Mouse (Mus musculus): ENCODE results near the gene Iglon5. TPM values are rescaled to one million over a fixed set of nuclear protein-coding genes. Genes with fewer than 3 reads are reported as not detected.
A peak's percentile ranks its signal among the peaks of the same experiment; 100 is the strongest.

Gene Iglon5
- not detected in 2 replicates for polyA plus RNA-seq (2012; ENCODE audit: insufficient read depth, low replicate concordance)

DNA sequence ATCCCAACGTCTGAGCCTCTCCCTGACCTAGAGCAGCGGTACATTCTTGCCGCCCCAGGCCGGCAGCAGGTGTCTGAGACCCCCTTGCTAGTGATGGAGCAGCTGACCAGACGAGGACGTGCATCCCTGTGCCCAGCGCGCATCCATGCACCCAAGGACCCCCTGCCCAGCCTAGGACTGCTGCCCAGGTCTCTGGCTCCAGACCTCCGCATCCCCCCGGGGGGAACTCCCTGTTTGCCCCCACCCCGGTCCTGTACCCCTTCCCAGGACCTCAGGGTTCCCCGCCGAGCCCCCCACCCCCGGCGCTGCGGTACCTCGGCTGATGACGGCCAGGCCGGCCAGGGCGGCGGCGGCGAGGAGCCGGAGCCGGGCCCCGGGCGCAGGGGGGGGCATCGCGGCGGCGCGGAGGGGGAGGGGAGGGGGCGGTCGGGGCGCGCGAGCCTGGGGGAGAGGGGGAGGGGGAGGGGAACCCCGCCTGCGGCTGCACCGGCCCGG is at the start of gene Iglon5:
TSS of gene Iglon5 (minus strand) at position 445 of the 495 bp plus-strand sequence.
- H3K36me3 ChIP-seq (replicated peaks; ENCODE audit: low read length): no peaks in the 10 kb centered on the region
- H3K4me3 ChIP-seq (replicated peaks): no peak within 1 kb of the TSS
- H3K27me3 ChIP-seq (replicated peaks): peaks cover 64% of the 10 kb centered on the region
- no peaks in the 10 kb centered on the region for H3K4me1 ChIP-seq
- TF ChIP-seq GATA1 (IDR thresholded peaks at IDR 0.05; ENCODE audit: borderline replicate concordance, low read length) (no peak), FLI1 (IDR thresholded peaks at IDR 0.05; ENCODE audit: low read length) (no peak)
- peaks cover 4% of the 10 kb centered on the region; the same call in 1 of the 2 replicates for H3K9me3 ChIP-seq

DNA sequence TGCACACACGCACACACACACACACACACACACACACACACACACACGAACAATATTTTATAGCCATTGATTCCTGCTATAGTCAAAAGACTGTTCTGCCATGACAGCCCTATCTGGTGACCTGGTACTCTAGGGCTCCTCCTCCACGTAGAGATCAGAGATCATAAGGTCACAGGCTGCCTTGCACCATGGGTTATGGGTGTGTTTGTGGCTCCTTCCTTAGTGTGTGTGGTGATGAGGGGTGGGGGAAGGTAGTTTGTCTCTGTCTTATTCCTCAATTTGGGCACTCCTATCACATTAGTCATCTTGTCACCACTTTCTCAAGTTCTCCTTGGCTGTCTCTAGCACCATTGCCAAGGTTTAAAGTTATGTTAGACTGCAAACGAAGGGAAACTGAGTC is 48.6 kb upstream of the Iglon5 start:
- TF ChIP-seq FLI1 (IDR thresholded peaks at IDR 0.05; ENCODE audit: low read length): no peak
- TF ChIP-seq GATA1 (IDR thresholded peaks at IDR 0.05; ENCODE audit: borderline replicate concordance, low read length): no peak

GRCm38 (mm10) chr7:43532936-43533505 is 43.1 kb upstream of the Iglon5 start:
- Histone ChIP-seq H3K36me3 (replicated peaks; ENCODE audit: low read length) (no peaks in the 10 kb centered on the region), H3K27me3 (replicated peaks) (peaks cover 2% of the 10 kb centered on the region), H3K4me1 (peaks cover 5% of the 10 kb centered on the region; the same call in 1 of the 2 replicates), H3K9me3 (peaks cover 13% of the 10 kb centered on the region), H3K4me3 (replicated peaks) (peak overlapping the region; percentile 53)
- no peak for TF ChIP-seq GATA1 (IDR thresholded peaks at IDR 0.05; ENCODE audit: borderline replicate concordance, low read length)
- no peak for TF ChIP-seq FLI1 (IDR thresholded peaks at IDR 0.05; ENCODE audit: low read length)

More for the DNA sequence above, 48.6 kb upstream of the Iglon5 start:
- peaks cover 11% of the 10 kb centered on the region for H3K9me3 ChIP-seq
- H3K4me1 ChIP-seq: no peaks in the 10 kb centered on the region
- no peak overlapping the region for H3K4me3 ChIP-seq (replicated peaks)
- H3K36me3 ChIP-seq (replicated peaks; ENCODE audit: low read length): no peaks in the 10 kb centered on the region
- H3K27me3 ChIP-seq (replicated peaks): no peaks in the 10 kb centered on the region

DNA sequence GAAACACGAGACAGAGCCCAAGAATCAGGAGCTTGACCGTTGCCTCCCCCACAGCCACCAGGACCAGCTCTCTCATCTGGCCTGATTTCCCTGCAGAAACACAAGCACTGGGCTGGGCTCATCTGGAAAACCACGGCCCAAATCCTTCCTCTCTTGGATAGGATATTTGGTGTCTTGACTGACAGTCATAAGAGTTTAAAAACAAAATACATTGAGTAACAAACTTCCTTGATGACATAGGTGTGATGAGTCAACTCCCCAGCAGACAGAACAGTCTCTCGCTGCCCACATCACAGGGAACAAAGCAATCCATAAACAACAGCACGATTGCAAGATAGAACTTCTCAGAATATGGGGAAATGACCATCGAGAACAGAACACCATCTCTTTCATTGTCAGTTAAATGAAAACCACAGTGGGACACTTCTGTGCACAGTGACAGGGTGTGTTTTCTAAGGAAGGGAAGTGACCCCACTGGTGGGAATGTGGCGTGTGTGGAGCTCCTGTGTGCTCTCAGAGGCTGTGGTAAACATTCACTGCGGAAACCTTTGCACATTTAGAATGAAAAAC is 40.4 kb upstream of the Iglon5 start:
- Histone ChIP-seq H3K36me3 (replicated peaks; ENCODE audit: low read length) (no peaks in the 10 kb centered on the region), H3K4me3 (replicated peaks) (no peak overlapping the region), H3K9me3 (peaks cover 13% of the 10 kb centered on the region), H3K4me1 (peaks cover 5% of the 10 kb centered on the region; the same call in 1 of the 2 replicates), H3K27me3 (replicated peaks) (peaks cover 2% of the 10 kb centered on the region)
- TF ChIP-seq FLI1 (IDR thresholded peaks at IDR 0.05; ENCODE audit: low read length): no peak
- TF ChIP-seq GATA1 (IDR thresholded peaks at IDR 0.05; ENCODE audit: borderline replicate concordance, low read length): no peak

GRCm38 (mm10) chr7:43525313-43525712 is 35.4 kb upstream of the Iglon5 start:
- Histone ChIP-seq H3K36me3 (replicated peaks; ENCODE audit: low read length) (no peaks in the 10 kb centered on the region), H3K27me3 (replicated peaks) (peaks cover 5% of the 10 kb centered on the region), H3K9me3 (no peaks in the 10 kb centered on the region), H3K4me3 (replicated peaks) (no peak overlapping the region), H3K4me1 (no peaks in the 10 kb centered on the region; the same call in 1 of the 2 replicates)
- TF ChIP-seq GATA1 (IDR thresholded peaks at IDR 0.05; ENCODE audit: borderline replicate concordance, low read length) (no peak), FLI1 (IDR thresholded peaks at IDR 0.05; ENCODE audit: low read length) (no peak)

DNA sequence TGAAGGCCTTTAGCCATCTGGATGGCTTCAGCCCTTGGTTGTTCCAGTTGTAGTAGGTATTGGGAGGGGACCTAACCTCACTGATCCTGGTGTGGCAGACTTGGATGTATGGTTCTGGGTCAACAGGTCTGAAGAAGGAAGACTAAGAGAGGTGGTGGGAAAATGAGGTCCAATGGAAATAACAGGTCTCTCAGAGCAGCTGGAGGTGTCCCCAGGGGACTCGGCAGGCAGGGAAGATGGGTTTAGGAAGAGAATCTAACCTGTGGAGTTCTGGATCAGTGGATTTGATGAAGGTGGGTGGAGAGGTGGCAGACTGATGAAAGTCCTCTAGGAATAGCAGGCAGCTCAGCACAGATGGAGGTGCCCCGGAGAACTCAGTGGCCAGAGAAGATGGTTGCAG is 32.9 kb upstream of the Iglon5 start:
- Histone ChIP-seq H3K9me3 (no peaks in the 10 kb centered on the region), H3K36me3 (replicated peaks; ENCODE audit: low read length) (no peaks in the 10 kb centered on the region), H3K4me3 (replicated peaks) (no peak overlapping the region), H3K27me3 (replicated peaks) (peaks cover 3% of the 10 kb centered on the region), H3K4me1 (no peaks in the 10 kb centered on the region)
- TF ChIP-seq FLI1 (IDR thresholded peaks at IDR 0.05; ENCODE audit: low read length) (no peak), GATA1 (IDR thresholded peaks at IDR 0.05; ENCODE audit: borderline replicate concordance, low read length) (no peak)

- Histone ChIP-seq H3K9me3 (no peaks in the 10 kb centered on the region), H3K4me3 (replicated peaks) (no peak overlapping the region), H3K36me3 (replicated peaks; ENCODE audit: low read length) (no peaks in the 10 kb centered on the region), H3K27me3 (replicated peaks) (peaks cover 3% of the 10 kb centered on the region), H3K4me1 (no peaks in the 10 kb centered on the region)
- TF ChIP-seq FLI1 (IDR thresholded peaks at IDR 0.05; ENCODE audit: low read length) (no peak), GATA1 (IDR thresholded peaks at IDR 0.05; ENCODE audit: borderline replicate concordance, low read length) (no peak)
Measured at GRCm38 (mm10) chr7:43518341-43518740, 28.5 kb upstream of the Iglon5 start.

DNA sequence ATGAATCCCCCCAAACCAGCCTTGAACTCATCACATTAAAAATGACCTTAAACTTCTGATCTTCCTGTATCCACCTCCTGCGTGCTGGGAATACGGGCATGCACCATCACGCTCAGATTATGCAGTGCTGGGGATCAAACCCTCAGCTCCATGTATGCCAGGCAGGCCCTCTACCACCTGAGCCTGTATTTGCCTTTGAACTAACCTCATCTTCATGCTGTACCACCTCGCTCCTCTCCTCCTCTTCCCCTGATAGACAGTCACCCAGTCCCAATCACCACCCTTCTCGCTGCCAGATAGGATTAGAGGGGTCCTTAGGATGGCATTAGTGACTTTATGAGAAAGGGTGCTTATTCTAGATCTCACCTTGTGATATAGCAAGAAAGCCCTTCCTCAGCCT is 25.2 kb upstream of the Iglon5 start:
- Histone ChIP-seq H3K4me1 (peaks cover 6% of the 10 kb centered on the region), H3K9me3 (no peaks in the 10 kb centered on the region), H3K4me3 (replicated peaks) (no peak overlapping the region), H3K27me3 (replicated peaks) (no peaks in the 10 kb centered on the region), H3K36me3 (replicated peaks; ENCODE audit: low read length) (no peaks in the 10 kb centered on the region)
- TF ChIP-seq GATA1 (IDR thresholded peaks at IDR 0.05; ENCODE audit: borderline replicate concordance, low read length): no peak
- TF ChIP-seq FLI1 (IDR thresholded peaks at IDR 0.05; ENCODE audit: low read length): no peak

- Histone ChIP-seq H3K27me3 (replicated peaks) (peaks cover 4% of the 10 kb centered on the region), H3K4me1 (peaks cover 6% of the 10 kb centered on the region), H3K4me3 (replicated peaks) (no peak overlapping the region), H3K9me3 (no peaks in the 10 kb centered on the region), H3K36me3 (replicated peaks; ENCODE audit: low read length) (no peaks in the 10 kb centered on the region)
- TF ChIP-seq GATA1 (IDR thresholded peaks at IDR 0.05; ENCODE audit: borderline replicate concordance, low read length) (no peak), FLI1 (IDR thresholded peaks at IDR 0.05; ENCODE audit: low read length) (no peak)
Measured at GRCm38 (mm10) chr7:43512519-43512918, 22.6 kb upstream of the Iglon5 start.
